Mouse (Mus musculus) lung, postnatal 0 days (tissue): ENCODE measurements around the gene Amigo1. TPM values are rescaled to one million over a fixed set of nuclear protein-coding genes. Genes with fewer than 3 reads are reported as not detected.

Experiments used
- ATAC-seq: fragments of 200-750 bp; cut with Nextera tagmentation; 2 replicates; pipeline ENCODE4 v1.8.0; 2017; ENCODE audit warnings: moderate library complexity
- DNase-seq: peaks from one replicate; pipeline ENCODE4 v3.0.0-alpha.2; 2016; ENCODE audit warnings: low spot score
- H3K27ac ChIP-seq: fragments of 300-500 bp; sonication (generic); 2 replicates; pipeline ENCODE4 v1.5.1; 2014; ENCODE audit warnings: antibody characterized with exemption, mild to moderate bottlenecking, low read length, mixed read lengths
- H3K27me3 ChIP-seq: fragments of 300-500 bp; sonication (generic); replicated peaks from 2 replicates; pipeline ENCODE4 v1.6.1; 2014; ENCODE audit warnings: low read length, mixed read lengths; ENCODE audit not compliant: insufficient read depth
- H3K36me3 ChIP-seq: fragments of 300-500 bp; sonication (generic); 2 replicates; pipeline ENCODE4 v1.6.1; 2014; ENCODE audit warnings: low read length, mixed read lengths; ENCODE audit not compliant: insufficient read depth
- H3K4me1 ChIP-seq: fragments of 300-500 bp; sonication (generic); 2 replicates; pipeline ENCODE4 v1.6.1; 2014; ENCODE audit warnings: antibody characterized with exemption, low read depth, low read length, mixed read lengths; ENCODE audit not compliant: insufficient read depth
- H3K4me2 ChIP-seq: fragments of 300-500 bp; sonication (generic); replicated peaks from 2 replicates; pipeline ENCODE4 v1.6.1; 2014; ENCODE audit warnings: low read depth, mild to moderate bottlenecking, low read length, moderate library complexity, mixed read lengths
- H3K4me3 ChIP-seq: fragments of 300-500 bp; sonication (generic); 2 replicates; pipeline ENCODE4 v1.5.1; 2014; ENCODE audit warnings: low read depth, low read length
- H3K9ac ChIP-seq: fragments of 300-500 bp; sonication (generic); replicated peaks from 2 replicates; pipeline ENCODE4 v1.6.1; 2014; ENCODE audit warnings: low read depth, mild to moderate bottlenecking
- H3K9me3 ChIP-seq: fragments of 300-500 bp; sonication (generic); 2 replicates; pipeline ENCODE4 v1.6.1; 2016; ENCODE audit warnings: low read length, mixed read lengths
- CTCF ChIP-seq: IDR thresholded peaks from 2 replicates; pipeline ENCODE4 v1.5.1; 2016; ENCODE audit warnings: antibody characterized with exemption, mild to moderate bottlenecking
- EP300 ChIP-seq: IDR thresholded peaks from 2 replicates; pipeline ENCODE4 v1.6.1; 2016; ENCODE audit warnings: antibody characterized with exemption, mild to moderate bottlenecking, control low read depth
- WGBS: fragments of 180-500 bp; shearing (Covaris S2); extraction: QIAGEN DNeasy Blood & Tissue Kit; methylation state at CpG from one replicate; pipeline ENCODE4 v1.1.7; 2014; 5-methylcytosine and 5-hydroxymethylcytosine counted together
- polyA plus RNA-seq: library from polyadenylated mRNA; unstranded; fragments of >200 nt; fragmentation: Nextera tagmentation; extraction: Ambion mirVana; gene quantifications from 2 replicates; pipeline ENCODE4 v1.2.1, GENCODE M21; 2015

Amigo1 gene
- polyA plus RNA-seq, 1 experiment from 2014 or later: 4.6 TPM

DNA sequence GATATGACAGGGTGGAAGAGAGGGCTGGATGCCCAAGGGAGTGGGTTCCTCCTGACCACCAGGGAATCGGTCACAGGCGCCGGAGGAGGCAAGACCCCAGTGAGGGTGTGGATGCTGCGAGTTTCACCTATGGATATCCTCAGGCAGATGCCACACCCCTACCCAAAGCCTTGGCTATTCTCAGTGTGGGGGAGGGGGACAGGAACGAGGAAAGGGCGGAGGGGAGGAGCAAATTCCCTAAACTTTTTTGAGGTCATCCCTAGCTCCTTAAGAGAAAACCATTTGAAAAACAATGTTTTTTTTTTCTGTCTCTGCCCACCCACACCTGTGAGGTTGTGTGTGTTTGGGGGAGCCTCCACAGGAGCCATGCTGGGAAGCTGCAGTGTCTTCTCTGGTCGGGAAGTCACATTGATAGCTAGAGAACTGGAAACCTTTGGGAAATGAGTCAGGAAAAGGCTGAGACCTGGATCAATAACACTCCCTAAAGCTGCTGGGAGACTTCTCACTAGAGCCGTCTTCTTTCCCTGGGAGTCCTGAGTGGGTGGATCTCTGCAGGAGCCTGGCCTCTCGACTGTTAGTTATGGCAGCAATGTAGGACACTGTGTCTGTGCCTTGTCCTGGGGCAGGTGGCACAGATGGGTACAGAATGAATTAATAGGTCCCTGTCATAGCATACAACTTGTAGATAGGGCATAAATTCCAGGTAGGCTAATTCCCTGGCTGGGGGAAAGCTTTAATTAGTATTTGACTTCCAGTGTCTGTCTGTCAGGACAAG is 2.8 kb downstream of the Amigo1 start:
- H3K9me3 ChIP-seq: no peaks in the 10 kb centered on the region
- no peak overlapping the region for H3K27ac ChIP-seq
- no peaks in the 10 kb centered on the region; the same call in 1 of the 2 replicates for H3K36me3 ChIP-seq
- no peak overlapping the region for H3K9ac ChIP-seq
- H3K27me3 ChIP-seq: no peaks in the 10 kb centered on the region
- DNase-seq (no peak), ATAC-seq (no peak)
- no peak overlapping the region for H3K4me2 ChIP-seq
- H3K4me1 ChIP-seq: peaks cover 17% of the 10 kb centered on the region; the same call in 1 of the 2 replicates
- TF ChIP-seq EP300 (no peak), CTCF (no peak)
- no peak overlapping the region for H3K4me3 ChIP-seq
- 75% methylated on average over 9 of the region's 9 CpGs for WGBS

DNA sequence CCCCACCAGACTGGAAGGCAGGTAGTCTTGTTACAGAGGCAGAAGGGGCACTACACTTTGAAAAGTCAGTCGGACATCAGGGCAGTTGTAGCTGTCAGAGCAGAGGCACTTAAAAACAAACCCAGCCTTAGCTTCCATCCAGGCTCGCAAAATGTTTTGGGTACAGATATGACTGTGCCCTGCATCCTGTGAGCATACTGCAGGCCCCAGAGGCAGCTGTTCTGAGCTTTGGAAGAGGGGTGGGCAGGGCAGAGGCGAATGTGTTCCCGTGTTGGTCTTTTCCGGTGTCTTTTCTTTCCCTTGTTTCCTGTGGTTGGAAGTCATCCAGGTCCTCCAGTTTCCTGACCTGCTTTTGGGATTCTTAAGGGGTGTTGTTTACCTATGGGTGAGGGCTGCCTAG is 3.8 kb downstream of the Amigo1 start:
- Histone ChIP-seq H3K4me2 (peak overlapping the region; percentile 22; the same call in 1 of the 2 replicates), H3K4me1 (peaks cover 17% of the 10 kb centered on the region; the same call in 1 of the 2 replicates), H3K27ac (no peak overlapping the region), H3K4me3 (no peak overlapping the region), H3K36me3 (no peaks in the 10 kb centered on the region; the same call in 1 of the 2 replicates), H3K27me3 (no peaks in the 10 kb centered on the region), H3K9ac (0 out of 2 replicates have a peak overlapping the region, but pooled peaks have one; percentile 26), H3K9me3 (no peaks in the 10 kb centered on the region)
- WGBS: 12% methylated on average over 5 of the region's 5 CpGs
- ATAC-seq (no peak), DNase-seq (no peak)
- TF ChIP-seq EP300: no peak
- no peak for TF ChIP-seq CTCF

GRCm38 (mm10) chr3:108193686-108194085 is 7.6 kb downstream of the Amigo1 start:
- Histone ChIP-seq H3K27me3 (no peaks in the 10 kb centered on the region), H3K9ac (no peak overlapping the region), H3K4me2 (no peak overlapping the region), H3K4me1 (peaks cover 15% of the 10 kb centered on the region; the same call in 1 of the 2 replicates), H3K36me3 (no peaks in the 10 kb centered on the region), H3K27ac (no peak overlapping the region), H3K4me3 (no peak overlapping the region), H3K9me3 (no peaks in the 10 kb centered on the region)
- ATAC-seq (no peak), DNase-seq (no peak)
- TF ChIP-seq CTCF (no peak), EP300 (no peak)
- WGBS: 63% methylated on average over 4 of the region's 4 CpGs

- peaks cover 10% of the 10 kb centered on the region; the same call in 1 of the 2 replicates for H3K4me1 ChIP-seq
- no peaks in the 10 kb centered on the region for H3K27me3 ChIP-seq
- H3K9me3 ChIP-seq: no peaks in the 10 kb centered on the region
- no peak overlapping the region for H3K4me3 ChIP-seq
- H3K36me3 ChIP-seq: no peaks in the 10 kb centered on the region
- no peak overlapping the region for H3K9ac ChIP-seq
- no peak overlapping the region for H3K27ac ChIP-seq
- 84% methylated on average over 4 of the region's 4 CpGs for WGBS
- TF ChIP-seq CTCF: no peak
- TF ChIP-seq EP300: no peak
- DNase-seq (no peak), ATAC-seq (no peak)
- no peak overlapping the region for H3K4me2 ChIP-seq
These were observed 9.2 kb downstream of the Amigo1 start for GRCm38 (mm10) chr3:108195287-108195686.

- Histone ChIP-seq H3K4me2 (no peak overlapping the region), H3K9me3 (no peaks in the 10 kb centered on the region), H3K36me3 (no peaks in the 10 kb centered on the region), H3K4me3 (no peak overlapping the region), H3K4me1 (peaks cover 8% of the 10 kb centered on the region; the same call in 1 of the 2 replicates), H3K9ac (no peak overlapping the region), H3K27me3 (no peaks in the 10 kb centered on the region), H3K27ac (no peak overlapping the region)
- ATAC-seq: no peak
- no peak for DNase-seq
- 83% methylated on average over 7 of the region's 7 CpGs for WGBS
- no peak for TF ChIP-seq CTCF
These were observed 9.9 kb downstream of the Amigo1 start for GRCm38 (mm10) chr3:108195941-108196590.

GRCm38 (mm10) chr3:108197066-108197497 is 10.9 kb downstream of the Amigo1 start:
- 0 out of 2 replicates have a peak, but pooled peaks have one; percentile 14 for ATAC-seq
- peak; percentile 63 for DNase-seq
- WGBS: 18% methylated on average over 14 of the region's 14 CpGs
- H3K36me3 ChIP-seq: no peaks in the 10 kb centered on the region
- no peak overlapping the region for H3K4me3 ChIP-seq
- H3K9me3 ChIP-seq: no peaks in the 10 kb centered on the region
- H3K27ac ChIP-seq: no peak overlapping the region
- peaks cover 15% of the 10 kb centered on the region; the same call in 1 of the 2 replicates for H3K4me1 ChIP-seq
- H3K9ac ChIP-seq: no peak overlapping the region
- no peaks in the 10 kb centered on the region for H3K27me3 ChIP-seq
- no peak for TF ChIP-seq EP300
- TF ChIP-seq CTCF: peak; percentile 50
- H3K4me2 ChIP-seq: 0 out of 2 replicates have a peak overlapping the region, but pooled peaks have one; percentile 19
